Mouse (Mus musculus) ES-CJ7 (cell line): ENCODE results near the gene Ankrd23.
"Not testable (repeated sequence)": the region's sequence is repeated elsewhere in the genome, so short reads cannot be mapped to it uniquely, and the experiment has no call there.

Experiments
- DNase-seq: peaks from one replicate; pipeline ENCODE4 v3.0.0; 2011; ENCODE audit warnings: low read depth, low spot score

Ankrd23 gene

GRCm38 (mm10) chr1:36536783-36537182, at the start of gene Ankrd23:
Ankrd23 (minus strand) TSS chr1:36536883.
- not testable (repeated sequence) for DNase-seq

DNA sequence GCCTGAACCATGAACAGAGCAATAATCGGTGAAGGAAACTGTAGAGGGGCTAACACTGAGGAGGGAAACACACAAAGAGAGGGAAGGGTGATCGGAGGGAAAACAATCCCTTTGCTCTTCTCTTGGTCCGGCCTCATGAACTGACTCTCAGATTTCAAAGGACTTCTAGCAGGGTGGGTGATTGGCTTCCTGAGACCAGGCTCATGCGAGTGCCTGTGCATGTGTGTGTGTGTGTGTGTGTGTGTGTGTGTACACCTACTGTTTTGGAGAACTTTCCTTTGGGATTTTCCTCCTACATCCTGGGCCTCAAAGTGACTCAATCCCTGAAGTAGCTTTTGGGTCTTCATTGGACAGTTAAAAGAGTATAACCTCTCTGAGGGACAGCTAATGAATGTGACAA, 49.6 kb upstream of the Ankrd23 start:
- no peak for DNase-seq

DNA sequence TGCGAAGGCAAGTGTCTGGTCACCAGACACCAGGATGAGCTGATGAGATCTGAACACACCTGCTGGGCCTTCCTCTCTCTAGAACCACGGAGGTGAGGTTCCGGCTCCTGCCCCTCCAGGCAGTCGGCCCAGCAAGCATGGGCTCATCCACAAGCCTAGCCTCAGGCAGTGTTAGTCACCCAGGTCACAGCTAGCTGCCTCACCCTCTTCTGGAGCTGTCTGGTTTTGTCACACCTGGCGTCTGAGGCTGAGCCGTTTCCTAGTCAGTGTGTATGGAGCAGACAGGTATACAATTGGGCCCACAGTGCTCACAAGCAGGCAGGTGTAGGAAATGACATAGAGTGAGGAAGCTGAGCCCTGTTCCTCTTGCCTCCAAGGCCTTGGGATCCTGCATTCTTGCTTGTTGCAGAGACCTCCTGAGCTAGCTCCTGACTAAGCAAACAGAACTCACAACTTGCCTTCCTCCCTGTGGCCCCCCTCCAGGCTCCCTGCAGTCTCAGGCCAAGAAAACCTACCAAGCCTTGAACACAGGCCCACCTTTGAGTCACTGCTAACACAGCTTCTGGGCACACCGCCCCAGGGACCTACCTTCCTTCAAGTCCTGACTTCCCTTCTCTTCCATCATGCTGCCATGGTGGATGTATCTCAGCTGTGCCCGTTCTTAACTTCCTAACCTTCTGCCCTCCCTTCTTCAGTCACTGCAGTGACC, 46.9 kb upstream of the Ankrd23 start:
- DNase-seq, result no peak

GRCm38 (mm10) chr1:36582211-36582610, 45.5 kb upstream of the Ankrd23 start:
- no peak for DNase-seq

GRCm38 (mm10) chr1:36581260-36581659, 44.6 kb upstream of the Ankrd23 start:
- DNase-seq, result no peak

DNA sequence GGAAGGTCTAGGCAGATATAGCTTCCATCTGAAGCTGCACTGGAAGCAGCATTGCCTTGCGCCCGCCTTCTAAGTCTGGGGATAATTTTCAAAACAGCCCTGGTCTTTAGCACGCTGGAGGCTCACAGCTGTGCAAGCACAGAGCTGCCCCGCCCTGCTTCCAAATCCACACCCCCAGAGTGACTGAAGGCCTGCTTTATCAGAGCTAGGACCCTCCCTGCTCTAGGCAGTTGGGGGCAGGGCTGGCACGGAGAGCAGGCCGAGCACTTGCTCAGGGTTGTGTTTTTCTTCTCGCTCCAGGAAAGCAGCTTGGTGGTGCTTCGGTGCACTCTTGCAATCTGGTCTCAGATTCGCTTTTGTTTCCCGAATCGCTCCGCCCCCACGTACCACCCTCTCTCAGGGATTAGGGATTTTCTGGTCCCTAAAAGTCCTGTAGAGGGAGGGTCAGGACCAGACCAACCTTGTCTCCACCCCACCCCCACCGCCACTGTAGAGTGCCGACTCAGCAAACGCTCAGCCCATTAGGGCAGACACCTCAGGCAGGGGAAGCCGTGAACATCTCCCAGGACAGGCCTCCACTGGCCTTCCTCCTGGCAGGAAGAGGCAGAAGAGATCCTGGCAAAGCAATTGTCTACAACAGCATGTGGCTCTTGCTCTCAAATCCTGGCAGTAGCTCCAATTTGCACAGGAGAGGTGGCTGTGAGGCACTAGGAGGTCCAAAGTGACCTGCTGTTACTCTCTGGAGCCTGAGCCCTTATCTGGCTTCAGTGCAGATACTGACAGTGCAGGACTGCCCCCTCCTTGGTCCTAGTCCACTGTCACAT, 43.9 kb upstream of the Ankrd23 start:
- peak; percentile 92 for DNase-seq

DNA sequence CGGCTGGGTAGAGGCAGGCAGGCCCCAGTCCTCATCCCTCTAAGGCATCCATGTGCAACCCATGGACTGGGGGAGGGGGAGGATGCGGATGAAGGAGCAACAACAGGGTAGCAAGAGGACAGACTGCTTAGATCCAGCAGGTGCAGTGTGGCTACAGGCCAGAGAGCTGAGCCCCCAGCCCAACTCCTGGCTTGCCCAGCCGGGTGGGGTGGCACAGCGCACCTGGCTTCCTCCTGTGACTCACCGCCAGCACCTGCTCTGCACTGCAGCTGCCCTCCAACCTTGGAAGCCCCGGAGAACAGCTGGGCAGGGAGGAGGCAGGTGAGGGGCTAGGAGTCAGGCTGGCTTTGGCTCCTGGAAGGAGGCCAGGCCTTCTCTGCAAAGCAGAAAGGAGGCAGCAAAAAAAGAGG, 43.3 kb upstream of the Ankrd23 start:
- no peak for DNase-seq

DNA sequence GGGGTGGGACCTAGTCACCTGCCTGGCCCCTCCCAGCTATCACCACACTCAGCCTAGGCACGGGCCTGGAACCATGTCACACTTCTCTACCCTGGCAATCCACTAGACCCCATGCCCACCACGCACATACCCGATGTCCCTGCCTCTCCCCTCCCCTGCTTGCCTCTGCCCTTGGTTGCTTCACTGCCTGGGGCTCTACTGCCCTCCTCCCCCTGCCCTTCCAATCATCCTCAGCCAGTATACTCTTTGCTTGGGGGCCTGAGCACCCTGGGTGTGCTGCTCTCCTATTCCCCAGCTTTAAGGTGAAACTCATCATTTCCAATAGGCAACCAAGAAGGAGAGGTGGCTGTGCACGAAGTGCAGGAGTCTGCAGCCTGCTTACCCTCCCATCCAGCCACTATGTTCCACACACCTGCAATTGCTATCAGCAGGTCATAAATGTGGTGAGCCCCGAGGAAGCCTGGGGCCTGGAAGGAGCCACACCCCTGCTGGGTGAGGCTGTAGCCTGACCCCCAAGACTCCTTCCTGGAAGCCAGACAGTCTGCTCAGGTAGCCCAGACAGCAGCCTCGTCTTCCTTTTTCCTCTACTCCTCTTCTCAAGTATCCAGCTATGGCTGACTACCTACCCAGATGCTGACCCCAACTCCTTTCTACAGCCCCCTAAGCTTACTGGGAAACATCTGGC, 40.5 kb upstream of the Ankrd23 start:
- DNase-seq, result no peak

DNA sequence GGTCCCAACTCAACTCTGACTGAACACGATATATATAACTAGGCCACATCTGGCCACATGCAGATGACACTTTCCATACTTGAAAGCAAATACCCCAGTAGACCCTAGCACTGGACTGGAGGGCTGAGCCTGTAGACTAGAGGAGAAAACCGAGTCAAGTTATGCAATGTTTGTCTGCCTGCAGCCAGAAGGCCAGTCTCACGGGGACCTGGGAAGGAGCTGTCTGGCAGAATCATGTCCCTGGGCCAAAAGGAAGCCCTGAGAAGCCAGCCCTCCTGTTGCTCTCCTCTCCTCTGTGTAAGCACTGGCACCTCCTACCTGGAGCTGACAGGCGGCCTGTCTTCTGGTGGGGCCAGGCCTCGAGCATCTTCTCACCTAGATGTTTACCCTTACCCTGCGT, 38.7 kb upstream of the Ankrd23 start:
- no peak for DNase-seq

DNA sequence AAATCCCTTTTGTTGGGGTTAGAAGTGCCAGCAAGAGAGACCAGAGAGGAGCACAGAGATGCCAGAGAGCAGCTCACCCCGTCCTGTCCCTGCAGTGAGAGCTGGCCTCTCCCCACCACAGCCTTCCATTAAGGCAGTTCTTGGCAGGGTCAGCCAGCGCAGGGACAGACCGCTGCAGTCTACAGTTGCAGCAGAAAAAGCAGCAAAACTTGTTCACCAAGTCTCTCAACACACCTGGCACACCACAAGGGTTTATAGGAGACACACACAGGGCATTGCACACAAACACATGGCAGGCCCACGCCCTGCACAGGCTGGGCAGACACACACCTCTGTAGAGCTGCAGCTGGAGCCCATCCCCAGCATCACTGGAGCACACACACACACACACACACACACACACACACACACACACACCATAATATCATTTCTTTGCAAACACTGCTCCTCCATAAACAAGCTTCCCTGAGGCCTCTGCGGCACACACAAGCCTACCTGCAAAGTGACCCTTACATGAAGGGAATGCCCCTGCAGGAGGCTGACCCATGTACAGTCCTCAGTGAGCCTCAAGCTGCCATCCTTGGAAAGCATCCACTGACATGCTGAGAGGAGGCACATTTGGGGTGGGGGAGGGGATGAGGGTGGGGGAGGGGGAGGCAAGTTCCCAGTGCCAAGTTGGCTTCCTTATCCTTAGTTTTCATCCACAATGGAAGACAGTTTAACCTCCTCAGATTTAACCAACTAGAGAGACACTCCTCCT, 37.7 kb upstream of the Ankrd23 start:
- DNase-seq, result no peak

- no peak for DNase-seq
Measured at GRCm38 (mm10) chr1:36573524-36573923, 36.8 kb upstream of the Ankrd23 start.

DNA sequence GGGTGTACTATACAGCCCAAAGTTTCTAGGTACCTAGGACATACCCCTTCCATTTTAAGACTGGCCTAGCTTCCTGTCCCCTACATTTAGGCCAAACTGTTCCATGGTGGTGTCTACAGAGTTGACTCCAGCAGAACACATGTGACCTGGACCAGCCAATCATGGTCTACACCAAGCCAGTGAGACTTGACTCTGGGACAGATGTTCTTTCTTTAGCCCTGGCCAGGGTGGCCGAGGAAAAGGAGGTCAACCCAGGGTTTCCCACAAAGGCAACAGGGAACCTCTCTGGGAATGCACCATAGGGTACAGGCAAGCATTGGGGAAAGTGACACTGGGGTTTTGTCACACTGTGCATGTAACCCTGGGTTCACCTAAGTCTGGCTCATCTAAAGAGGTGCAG, 36.0 kb upstream of the Ankrd23 start:
- no peak for DNase-seq

DNA sequence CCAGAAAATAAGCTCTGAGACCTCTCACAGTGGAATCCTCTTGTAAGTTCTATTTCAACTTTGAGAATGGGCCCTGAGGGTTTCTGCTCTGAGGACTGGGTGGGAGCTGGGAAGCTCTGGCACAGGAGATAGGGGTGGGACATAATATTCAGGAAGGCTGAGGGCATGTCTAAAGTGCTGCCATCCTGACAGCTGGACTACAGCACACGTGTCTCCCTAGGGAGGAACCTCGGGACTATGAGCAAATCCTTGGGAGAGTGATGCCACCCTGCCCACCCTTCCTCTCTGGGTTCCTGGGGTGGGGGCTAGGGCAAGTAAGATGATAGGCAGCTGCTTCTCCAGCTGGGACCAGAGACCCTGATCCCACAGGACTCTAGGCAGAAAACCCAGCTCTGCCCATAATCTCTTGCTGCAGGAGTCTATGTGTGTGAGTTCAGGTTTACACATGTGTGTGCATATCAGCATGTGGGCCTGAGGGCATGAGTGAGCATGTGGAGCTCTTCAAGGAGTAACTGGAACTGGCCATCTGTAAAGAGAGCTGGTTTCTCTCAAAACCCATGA, 35.5 kb upstream of the Ankrd23 start:
- DNase-seq, result no peak

GRCm38 (mm10) chr1:36571627-36572026, 34.9 kb upstream of the Ankrd23 start:
- DNase-seq, result no peak

- DNase-seq, result no peak
Measured at GRCm38 (mm10) chr1:36570320-36570719, 33.6 kb upstream of the Ankrd23 start.

DNA sequence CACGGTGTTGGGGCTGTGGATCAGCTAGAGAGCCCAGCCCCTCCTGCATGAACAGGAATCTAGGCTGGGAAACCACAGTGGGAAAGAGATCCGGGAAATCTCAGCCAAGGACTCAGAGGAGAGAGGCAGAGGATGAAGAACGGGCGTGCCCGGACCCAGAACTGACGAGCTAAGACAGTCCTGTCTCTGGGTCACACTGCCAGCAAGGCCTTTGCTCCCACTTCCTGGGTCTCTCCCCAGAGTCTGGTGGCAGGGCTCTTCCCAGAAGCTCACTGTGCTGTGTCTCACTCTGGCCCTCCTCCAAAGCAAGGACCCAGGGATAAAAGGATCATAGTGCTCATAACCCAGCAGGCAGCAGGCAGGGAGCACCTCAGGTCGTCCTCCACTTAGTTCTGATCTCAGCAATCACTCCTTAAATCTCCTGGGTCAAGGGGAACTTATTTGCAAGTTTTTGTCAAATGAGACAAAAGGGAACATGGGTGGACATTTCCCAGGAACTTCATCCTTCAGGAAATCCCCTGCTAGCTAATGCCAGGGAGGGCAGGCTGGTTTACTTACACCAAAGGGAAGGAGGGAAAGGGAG, 33.1 kb upstream of the Ankrd23 start:
- no peak for DNase-seq

- no peak for DNase-seq
Measured at GRCm38 (mm10) chr1:36568776-36569175, 32.1 kb upstream of the Ankrd23 start.

GRCm38 (mm10) chr1:36567818-36568603, 31.3 kb upstream of the Ankrd23 start:
- no peak for DNase-seq

DNA sequence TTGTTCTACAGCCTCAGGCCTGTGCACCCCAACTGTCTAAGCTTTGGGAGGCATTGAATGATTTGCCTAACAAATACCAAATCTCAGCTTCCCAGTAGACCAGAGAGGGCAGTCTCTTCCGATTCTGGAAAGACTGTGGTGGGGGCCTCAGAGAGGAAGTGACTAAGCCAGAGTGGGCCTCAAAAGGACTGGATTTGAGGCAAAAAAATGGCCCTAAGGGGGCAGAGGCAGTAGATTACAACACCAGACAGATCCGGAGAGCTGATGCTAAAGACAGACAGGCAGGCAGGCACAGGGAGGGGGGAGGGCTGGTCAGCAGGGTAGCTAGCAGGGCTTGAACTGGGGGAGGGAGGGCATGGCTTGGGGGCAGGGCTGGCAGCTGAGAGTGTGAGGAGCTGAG, 29.7 kb upstream of the Ankrd23 start:
- DNase-seq, result no peak

DNA sequence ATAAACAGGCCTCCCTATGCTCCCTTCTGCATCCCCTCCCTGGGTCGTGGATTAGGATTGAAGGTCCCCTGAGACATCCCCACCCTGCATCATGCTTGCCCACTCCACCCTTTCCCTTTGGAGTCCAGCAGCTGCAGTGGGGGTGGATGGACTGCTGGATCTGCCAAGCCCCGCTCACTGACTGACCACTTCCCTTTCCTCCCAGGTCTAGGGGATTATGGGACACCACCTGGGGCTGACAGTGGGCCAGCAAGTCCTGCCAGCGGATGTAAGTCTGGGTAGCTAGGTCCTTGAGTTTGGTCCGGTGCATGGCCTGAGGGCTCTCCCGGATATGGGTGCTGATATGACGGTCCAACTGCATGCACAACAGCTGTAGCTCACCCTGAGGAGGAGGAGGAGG, 27.4 kb upstream of the Ankrd23 start:
- no peak for DNase-seq
